37 mouse cellular contexts compared by ENCODE assay signal in the genomic region with DNA sequence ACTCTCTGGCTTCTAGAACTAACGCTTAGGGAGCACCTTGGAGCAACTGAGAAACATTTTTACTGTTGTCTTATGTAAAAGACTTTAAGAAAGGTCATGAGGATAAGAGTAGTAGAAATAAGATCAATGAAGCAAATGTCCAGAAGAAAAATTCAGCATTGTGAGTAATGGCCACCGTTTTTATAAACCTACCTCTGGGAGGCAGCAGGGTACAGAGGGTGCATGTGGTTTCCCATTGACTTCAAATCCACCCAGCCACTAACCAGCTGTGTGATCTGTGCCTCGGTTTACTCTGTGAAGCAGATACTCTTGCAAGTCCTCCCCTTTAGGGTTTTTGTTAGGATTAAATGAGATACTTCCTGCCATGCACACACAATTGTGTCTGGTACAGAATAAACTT. TPM values are rescaled to one million over a fixed set of nuclear protein-coding genes. Genes with fewer than 3 reads are reported as not detected.
DNase-seq lines count a peak whose midpoint lies in the region; ATAC-seq and TF ChIP-seq lines count a peak whose summit lies in the region.
"Had no signal": no experiment of that assay in that cellular context is flagged by ENCODE, and none has a peak within 500 bp of the region (broad histone marks: within the 10 kb centered on the region; RNA-seq: fewer than 3 reads in every experiment).

No protein-coding gene starts in this region.

- no peak for TF ChIP-seq EP300 in lung, postnatal 0 days (IDR thresholded peaks at IDR 0.05)

- TF ChIP-seq CTCF in kidney, adult 2 months (conservative IDR thresholded peaks at IDR 0.05; ENCODE audit: insufficient read depth, insufficient read length, low read depth, low read length), result peak; percentile 40; the same call in 1 of the 2 replicates
- peak; percentile 35 for TF ChIP-seq CTCF in lung, postnatal 0 days (IDR thresholded peaks at IDR 0.05)

- no peak for ATAC-seq in heart, embryonic 11.5 days (replicated peaks; ENCODE audit: insufficient number of reproducible peaks, low FRiP score, low TSS enrichment)
- ATAC-seq in lung, postnatal 0 days, result no peak
- no peak for ATAC-seq in monocyte, adult 5-6 weeks (replicated peaks; ENCODE audit: insufficient number of reproducible peaks, low FRiP score, low TSS enrichment, poor library complexity, severe bottlenecking)
- ATAC-seq: forebrain, postnatal 0 days; midbrain, embryonic 16.5 days had no signal

- H3K4me2 ChIP-seq in heart, embryonic 11.5 days, result no peak overlapping the region
- no peak overlapping the region for H3K4me2 ChIP-seq in lung, postnatal 0 days (replicated peaks; ENCODE audit: low read depth, low read length)
- H3K4me2 ChIP-seq: embryonic facial prominence, embryonic 15.5 days; forebrain, embryonic 12.5 days; hindbrain, embryonic 13.5 days; limb, embryonic 13.5 days; lung, embryonic 14.5 days; midbrain, embryonic 11.5 days; neural tube, embryonic 12.5 days had no signal

- H3K27ac ChIP-seq in heart, embryonic 11.5 days (ENCODE audit: low read depth, low read length), result no peak overlapping the region
- no peak overlapping the region for H3K27ac ChIP-seq in kidney, adult 2 months (ENCODE audit: insufficient read depth, low read depth, low read length)
- no peak overlapping the region for H3K27ac ChIP-seq in lung, postnatal 0 days (ENCODE audit: low read length)
- H3K27ac ChIP-seq: embryonic facial prominence, embryonic 10.5 days; embryonic facial prominence, embryonic 15.5 days; forebrain, embryonic 12.5 days; hindbrain, embryonic 13.5 days; limb, embryonic 13.5 days; liver, embryonic 14.5 days; neural tube, embryonic 12.5 days had no signal

- no peak overlapping the region for H3K9ac ChIP-seq in heart, embryonic 11.5 days (ENCODE audit: low read depth, low read length)
- H3K9ac ChIP-seq in lung, postnatal 0 days (replicated peaks; ENCODE audit: low read depth), result no peak overlapping the region
- H3K9ac ChIP-seq: embryonic facial prominence, embryonic 15.5 days; forebrain, embryonic 12.5 days; forebrain, postnatal 0 days; hindbrain, embryonic 13.5 days; limb, embryonic 13.5 days; liver, embryonic 14.5 days; lung, embryonic 14.5 days; neural tube, embryonic 12.5 days had no signal

- H3K4me3 ChIP-seq in heart, embryonic 11.5 days (ENCODE audit: low read depth, low read length), result no peak overlapping the region
- no peak overlapping the region for H3K4me3 ChIP-seq in kidney, adult 2 months (ENCODE audit: insufficient read depth, low read depth, low read length)
- H3K4me3 ChIP-seq in lung, postnatal 0 days (ENCODE audit: low read depth, low read length), result no peak overlapping the region
- H3K4me3 ChIP-seq: embryonic facial prominence, embryonic 10.5 days; embryonic facial prominence, embryonic 15.5 days; forebrain, embryonic 12.5 days; hindbrain, embryonic 13.5 days; limb, embryonic 13.5 days; myocyte; neural tube, embryonic 12.5 days had no signal

- H3K9me3 ChIP-seq in heart, embryonic 11.5 days (replicated peaks; ENCODE audit: control insufficient read depth, low read length), result no peaks in the 10 kb centered on the region
- H3K9me3 ChIP-seq in lung, postnatal 0 days (ENCODE audit: low read length), result no peaks in the 10 kb centered on the region
- H3K9me3 ChIP-seq: embryonic facial prominence, embryonic 10.5 days; embryonic facial prominence, embryonic 15.5 days; forebrain, embryonic 12.5 days; G1E; hindbrain, embryonic 13.5 days; limb, embryonic 13.5 days; neural tube, embryonic 12.5 days had no signal

- WGBS in heart, embryonic 11.5 days (ENCODE audit: insufficient replicate concordance), result 72% methylated on average over 3 of the region's 3 CpGs
- 81% methylated on average over 3 of the region's 3 CpGs for WGBS in kidney, adult 2 months
- 77% methylated on average over 3 of the region's 3 CpGs for WGBS in lung, postnatal 0 days

- no peaks in the 10 kb centered on the region for H3K36me3 ChIP-seq in heart, embryonic 11.5 days (ENCODE audit: control insufficient read depth, insufficient read depth, low read length)
- no peaks in the 10 kb centered on the region for H3K36me3 ChIP-seq in kidney, adult 2 months (ENCODE audit: control insufficient read depth, insufficient read depth, low read length)
- no peaks in the 10 kb centered on the region for H3K36me3 ChIP-seq in lung, postnatal 0 days (ENCODE audit: insufficient read depth, low read length)
- H3K36me3 ChIP-seq: embryonic facial prominence, embryonic 10.5 days; embryonic facial prominence, embryonic 15.5 days; forebrain, embryonic 12.5 days; G1E; hindbrain, embryonic 13.5 days; limb, embryonic 13.5 days; neural tube, embryonic 12.5 days had no signal

- H3K27me3 ChIP-seq in heart, embryonic 11.5 days (ENCODE audit: control insufficient read depth, insufficient read depth, low read length), result no peaks in the 10 kb centered on the region
- H3K27me3 ChIP-seq in kidney, adult 2 months (replicated peaks; ENCODE audit: control insufficient read depth, insufficient read depth, low read length), result no peaks in the 10 kb centered on the region
- H3K27me3 ChIP-seq in lung, postnatal 0 days (replicated peaks; ENCODE audit: insufficient read depth, low read length), result no peaks in the 10 kb centered on the region
- H3K27me3 ChIP-seq: embryonic facial prominence, embryonic 15.5 days; forebrain, embryonic 12.5 days; hindbrain, embryonic 13.5 days; limb, embryonic 13.5 days; neural tube, embryonic 12.5 days had no signal

- peak; percentile 2 for DNase-seq in heart, adult 11 months
- DNase-seq in kidney, adult 2 months, result no peak
- DNase-seq in kidney, adult 18-20 months, result no peak
- no peak for DNase-seq in lung, postnatal 0 days (ENCODE audit: low spot score)
- DNase-seq in lung, postnatal 14 days, result no peak
- DNase-seq in left cerebral cortex, adult 9 months (ENCODE audit: low spot score in 2 of 2), result no peak
- DNase-seq: adrenal gland, adult 2 months; cerebellum, adult 18-20 months; cerebellum, postnatal 14 days; forebrain, postnatal 0 days; gastrocnemius, postnatal 10 days; kidney, adult 8-10 months; kidney, postnatal 10 days; layer of hippocampus, adult 9-11 months; lung, embryonic 14.5 days; lung, postnatal 36 days; right cerebral cortex, adult 18-20 months; spleen, adult 18-20 months; thymus, adult 18-20 months; thymus, postnatal 25 days had no signal

- no peaks in the 10 kb centered on the region for H3K4me1 ChIP-seq in heart, embryonic 11.5 days (ENCODE audit: control insufficient read depth, insufficient read depth, low read length)
- no peaks in the 10 kb centered on the region for H3K4me1 ChIP-seq in kidney, adult 2 months (ENCODE audit: control insufficient read depth, insufficient read depth, low read length)
- H3K4me1 ChIP-seq in lung, postnatal 0 days (ENCODE audit: insufficient read depth, low read depth, low read length), result no peaks in the 10 kb centered on the region
- H3K4me1 ChIP-seq: embryonic facial prominence, embryonic 10.5 days; embryonic facial prominence, embryonic 15.5 days; forebrain, embryonic 12.5 days; hindbrain, embryonic 13.5 days; limb, embryonic 13.5 days; neural tube, embryonic 12.5 days had no signal

- no peak for TF ChIP-seq POLR2A in kidney, adult 2 months (IDR thresholded peaks at IDR 0.05; ENCODE audit: low read depth, low read length)

RNA-seq across cellular contexts. Expression of a gene that starts 39.4 kb away (rescaled TPM):
- polyA plus RNA-seq in heart, embryonic 11.5 days (2014; fragmentation: Nextera tagmentation; extraction: Ambion mirVana), result 27.4 and 28.1 TPM in 2 replicates
- 19.8 and 23.1 TPM in 2 replicates for polyA plus RNA-seq in kidney, adult 2 months (2012; rRNA removed)
- polyA plus RNA-seq in lung, postnatal 0 days (2015; fragmentation: Nextera tagmentation; extraction: Ambion mirVana), result 48.3 and 53.0 TPM in 2 replicates
- 6.2 to 18.6 TPM (median 12.2 TPM) in 3 replicates for total RNA-seq in monocyte, adult 5-6 weeks (2017)

RNA-seq across cellular contexts. Expression of a gene that starts 47.7 kb away (rescaled TPM):
- 2.0 and 2.5 TPM in 2 replicates for polyA plus RNA-seq in heart, embryonic 11.5 days (2014; fragmentation: Nextera tagmentation; extraction: Ambion mirVana)
- not detected in 2 replicates for polyA plus RNA-seq in kidney, adult 2 months (2012; rRNA removed)
- 0.06 and 0.11 TPM in 2 replicates for polyA plus RNA-seq in lung, postnatal 0 days (2015; fragmentation: Nextera tagmentation; extraction: Ambion mirVana)
- not detected in 3 replicates for total RNA-seq in monocyte, adult 5-6 weeks (2017)
- total RNA-seq: adrenal gland, adult 2 months; gastrocnemius, postnatal 10 days; granulocyte monocyte progenitor cell, adult 5-6 weeks; heart, postnatal 25 days; megakaryocyte, adult 5-6 weeks had no signal
- polyA plus RNA-seq: large intestine, adult 2 months; lung, embryonic 14.5 days had no signal
